Mouse (Mus musculus): ENCODE results near the gene Hecw2.
A peak's percentile ranks its signal among the peaks of the same experiment; 100 is the strongest.

The Hecw2 gene

DNA sequence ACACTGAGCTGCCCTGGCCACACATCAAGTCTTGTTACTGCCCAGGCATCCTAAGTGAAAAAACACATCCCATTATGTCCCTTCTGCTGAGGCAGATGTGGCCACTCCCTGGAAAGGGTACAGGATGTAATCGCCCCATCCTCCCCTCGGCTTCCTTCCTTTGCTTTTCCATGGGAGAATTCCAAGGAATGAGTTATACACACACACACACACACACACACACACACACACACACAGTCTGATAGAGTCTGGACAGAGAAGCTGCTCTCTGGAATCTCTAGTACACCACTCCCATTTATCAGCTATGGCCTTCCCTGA, 216.5 kb downstream of the Hecw2 start:
- no peak for DNase-seq (ENCODE audit: low spot score)

DNA sequence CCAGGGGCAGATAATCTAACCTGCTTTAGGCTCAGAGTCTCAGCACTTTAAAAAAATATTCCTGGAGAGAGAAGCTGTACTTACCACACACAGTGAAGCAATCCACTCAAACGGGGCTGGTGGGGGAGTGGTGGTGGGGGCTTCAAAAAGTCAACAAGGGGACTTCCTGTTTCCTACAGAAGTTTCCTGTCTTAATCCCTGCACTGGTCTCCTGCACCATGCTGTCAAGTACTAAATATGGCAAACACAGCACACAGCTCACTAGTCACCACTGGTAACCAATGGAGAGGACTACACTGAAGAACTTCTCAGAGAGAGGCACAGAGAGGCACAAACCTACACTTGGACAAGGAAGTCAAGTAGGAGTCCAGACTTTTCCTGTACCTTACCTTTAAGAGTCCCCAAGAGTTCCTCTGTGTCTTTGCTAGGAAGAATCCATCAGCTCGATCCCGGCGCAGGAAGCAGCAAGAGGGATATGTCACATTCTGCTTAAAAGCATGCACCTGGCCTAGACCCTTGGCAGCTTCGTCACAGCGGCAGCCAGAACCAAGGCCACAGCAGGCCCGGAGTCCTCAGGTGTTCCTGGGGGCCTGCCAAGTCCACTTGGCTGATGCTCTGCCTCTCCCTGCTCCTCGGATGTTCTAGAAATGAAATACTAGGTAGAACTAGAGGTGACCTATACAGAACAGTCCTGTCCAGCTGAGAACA, 217.0 kb downstream of the Hecw2 start:
- no peak for DNase-seq (ENCODE audit: low spot score)

DNA sequence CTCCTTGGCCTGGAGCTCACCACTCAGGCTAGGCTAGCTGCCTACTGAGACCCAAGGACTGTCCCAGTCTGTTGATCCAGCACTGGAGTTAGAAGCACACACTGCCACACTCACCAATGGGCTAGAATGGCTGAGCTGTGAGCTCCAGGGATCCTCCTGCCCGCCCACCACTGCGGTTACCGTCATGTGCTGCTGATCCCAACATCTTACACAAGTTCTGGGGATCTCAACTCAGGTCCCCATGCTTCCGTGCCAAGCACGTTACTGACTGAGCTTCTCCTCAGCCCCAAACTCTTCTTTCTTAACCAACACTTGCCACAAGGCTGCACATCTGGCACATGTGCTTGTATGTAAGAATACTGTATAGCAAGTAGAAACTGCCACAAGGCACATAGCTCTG, 218.2 kb downstream of the Hecw2 start:
- DNase-seq (ENCODE audit: low spot score), result no peak

DNA sequence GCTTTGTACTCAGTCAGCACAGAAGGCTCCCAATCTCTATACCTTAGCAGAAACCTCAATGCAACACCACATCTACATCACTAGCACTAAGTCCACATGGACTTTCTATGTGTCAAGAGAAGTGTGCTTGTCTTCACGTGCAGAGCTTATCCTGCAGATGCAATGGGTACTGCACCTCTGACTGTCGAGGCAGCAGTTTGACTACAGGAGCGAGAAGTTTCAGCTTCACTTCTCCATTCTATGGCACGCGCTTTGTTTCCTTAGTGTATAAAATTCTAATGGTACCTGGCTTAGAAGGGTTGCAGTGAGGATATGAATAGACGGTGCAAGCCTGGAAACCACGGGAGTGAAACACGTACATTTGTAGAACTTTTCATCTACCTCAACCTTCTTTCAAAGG, 218.9 kb downstream of the Hecw2 start:
- no peak for DNase-seq (ENCODE audit: low spot score)

DNA sequence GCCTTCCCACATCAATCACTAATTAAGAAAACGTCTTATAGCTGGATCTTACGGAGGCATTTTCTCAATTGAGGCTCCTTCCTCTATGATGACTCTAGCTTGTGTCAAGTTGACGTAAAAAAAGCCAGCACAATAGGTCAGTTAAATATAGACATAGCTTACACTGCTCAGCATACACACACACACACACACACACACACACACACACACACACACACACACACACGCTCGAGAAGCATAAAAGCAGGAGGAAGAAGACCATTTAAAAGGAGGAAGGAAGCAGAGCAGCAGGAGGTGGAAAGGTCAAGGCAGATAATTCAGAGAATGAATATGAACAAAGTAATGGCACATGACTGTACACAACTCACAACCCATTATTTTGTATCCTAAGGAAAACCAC, 220.0 kb downstream of the Hecw2 start:
- DNase-seq (ENCODE audit: low spot score), result no peak

DNA sequence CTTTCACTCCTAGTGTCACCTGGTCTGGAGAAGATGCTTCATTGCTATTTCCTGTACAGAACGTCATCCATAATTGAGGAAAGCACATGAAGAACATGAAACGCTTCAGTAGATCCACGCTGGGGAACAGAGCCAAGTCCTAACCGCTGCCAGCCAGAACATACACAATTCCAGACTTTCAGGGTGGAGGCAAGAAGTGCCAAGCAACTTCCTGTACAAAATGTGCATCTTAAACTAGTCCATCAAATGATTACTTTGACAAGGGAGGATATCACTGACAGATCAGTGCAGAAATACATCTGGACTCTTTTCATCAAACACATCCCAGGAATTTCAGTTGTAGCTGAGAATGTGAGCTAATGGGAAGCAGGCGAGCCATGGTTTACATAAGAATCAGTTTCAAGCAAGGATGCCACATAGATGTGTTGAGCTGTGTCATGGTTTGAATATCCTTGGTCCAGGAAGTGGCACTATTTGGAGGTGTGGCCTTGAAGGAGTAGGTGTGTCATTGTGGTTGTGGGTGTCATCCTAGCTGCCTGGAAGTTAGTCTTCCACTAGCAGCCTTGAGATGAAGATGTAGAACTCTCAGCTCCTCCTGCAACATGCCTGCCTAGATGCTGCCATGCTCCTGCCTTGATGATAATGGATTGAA, 224.5 kb downstream of the Hecw2 start:
- no peak for DNase-seq (ENCODE audit: low spot score)

DNA sequence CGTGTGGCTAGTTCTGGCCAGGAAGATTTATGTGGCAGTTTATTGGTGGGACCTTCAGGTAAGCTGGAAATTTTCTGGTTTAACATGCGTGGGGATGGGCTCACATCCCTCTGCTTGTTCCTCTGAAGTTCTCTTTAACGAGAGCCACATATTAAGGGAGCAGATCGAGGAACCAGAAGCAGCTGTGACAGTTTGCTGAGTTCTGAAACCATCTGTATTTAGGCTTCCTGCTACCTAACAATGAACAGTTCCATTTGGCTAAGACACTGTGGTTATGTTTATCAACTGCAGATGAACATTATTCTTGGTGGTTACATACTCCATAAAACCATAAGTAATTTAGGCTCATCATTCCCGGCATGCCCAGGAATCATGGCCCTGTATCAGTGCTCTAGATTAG, 242.6 kb downstream of the Hecw2 start:
- DNase-seq (ENCODE audit: low spot score), result no peak

DNA sequence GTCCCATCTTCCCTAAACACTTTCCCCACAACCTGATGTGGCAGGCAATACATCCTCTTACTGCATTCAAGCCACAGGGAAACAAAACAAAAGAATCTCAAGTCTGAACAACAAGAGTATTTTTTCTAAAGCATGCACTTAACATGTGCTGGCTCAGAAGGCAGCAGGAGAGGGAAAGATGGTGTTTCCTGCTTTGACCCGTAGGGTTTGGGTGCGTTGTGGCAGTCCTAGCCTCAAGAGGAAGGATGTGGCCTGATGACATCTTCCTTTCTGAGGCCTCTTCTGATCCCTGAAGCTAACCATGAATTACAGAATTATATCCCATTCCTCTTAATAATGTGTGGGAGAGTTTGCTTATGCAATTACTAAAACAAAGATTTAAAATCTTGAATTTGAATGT, 249.2 kb downstream of the Hecw2 start:
- DNase-seq (ENCODE audit: low spot score), result no peak

DNA sequence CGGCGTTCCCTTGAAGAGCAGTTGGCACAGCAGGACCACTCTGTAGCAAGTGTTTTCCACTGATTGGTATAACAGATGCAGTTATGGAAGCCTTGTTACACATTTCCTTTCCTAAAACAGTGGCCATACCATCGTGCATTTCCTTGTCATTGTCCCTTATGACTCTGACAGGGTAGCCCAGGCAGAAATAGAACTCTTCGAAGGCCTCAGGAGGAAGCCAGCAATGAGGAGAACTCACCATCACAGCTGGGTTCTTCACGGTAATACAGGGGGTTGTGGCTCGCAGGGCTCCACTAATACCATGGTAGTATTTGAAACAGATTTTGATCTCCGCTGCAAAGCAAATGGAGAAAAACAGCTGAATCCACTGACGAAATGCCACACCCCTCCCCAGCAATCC, 252.5 kb downstream of the Hecw2 start:
- DNase-seq (ENCODE audit: low spot score), result no peak

DNA sequence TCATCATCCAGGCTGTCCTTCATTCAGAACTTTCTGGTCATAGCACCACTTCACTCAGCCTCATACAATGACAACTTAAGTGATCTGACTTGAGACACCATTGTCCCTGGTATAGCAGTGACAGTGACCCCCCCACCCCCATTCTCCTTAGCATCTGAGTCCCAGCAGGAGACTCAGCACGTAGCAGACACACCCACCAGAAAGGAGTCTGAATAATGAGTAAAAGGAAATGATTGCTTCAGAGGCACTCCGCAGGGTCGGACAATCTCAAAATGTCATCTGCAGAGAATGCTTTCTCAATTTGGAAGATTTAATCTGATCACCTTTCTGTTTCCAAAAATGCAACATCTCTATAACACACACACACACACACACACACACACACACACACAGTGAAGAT, 253.4 kb downstream of the Hecw2 start:
- no peak for DNase-seq (ENCODE audit: low spot score)

DNA sequence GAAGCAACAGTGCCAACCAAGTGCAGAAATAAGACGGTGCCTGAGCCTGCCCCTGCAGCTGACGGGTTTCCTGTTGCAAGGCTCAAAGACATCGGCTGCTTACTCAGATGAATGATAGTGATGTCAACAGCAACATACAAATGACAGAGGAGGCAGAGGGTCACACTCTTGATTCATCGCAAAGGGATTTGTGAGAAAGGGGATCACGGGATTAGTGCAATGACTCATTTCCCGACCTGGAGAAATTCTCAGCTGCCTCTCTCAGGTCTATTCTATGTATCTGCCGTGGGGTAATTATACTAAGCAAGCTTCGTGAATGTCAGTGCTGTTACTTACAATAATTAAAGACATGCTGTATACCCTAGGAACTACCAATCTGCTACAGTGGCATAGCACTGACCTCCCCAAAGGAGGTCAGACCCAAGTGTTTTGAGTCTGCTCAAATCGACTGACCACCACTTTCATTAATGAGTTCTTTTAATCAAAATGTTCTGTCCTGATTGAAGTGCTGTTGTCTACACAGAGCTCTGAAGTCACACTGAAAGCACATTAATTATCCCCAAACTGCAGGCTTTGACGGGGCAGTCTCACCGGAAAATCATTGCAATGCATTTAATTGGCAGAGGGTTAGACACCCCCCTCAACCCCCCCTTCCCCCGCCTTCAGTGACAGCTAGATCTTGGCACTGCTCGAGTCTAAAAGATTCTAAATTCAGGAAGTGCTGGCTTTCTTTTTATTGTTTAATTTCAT, 254.5 kb downstream of the Hecw2 start:
- no peak for DNase-seq (ENCODE audit: low spot score)

DNA sequence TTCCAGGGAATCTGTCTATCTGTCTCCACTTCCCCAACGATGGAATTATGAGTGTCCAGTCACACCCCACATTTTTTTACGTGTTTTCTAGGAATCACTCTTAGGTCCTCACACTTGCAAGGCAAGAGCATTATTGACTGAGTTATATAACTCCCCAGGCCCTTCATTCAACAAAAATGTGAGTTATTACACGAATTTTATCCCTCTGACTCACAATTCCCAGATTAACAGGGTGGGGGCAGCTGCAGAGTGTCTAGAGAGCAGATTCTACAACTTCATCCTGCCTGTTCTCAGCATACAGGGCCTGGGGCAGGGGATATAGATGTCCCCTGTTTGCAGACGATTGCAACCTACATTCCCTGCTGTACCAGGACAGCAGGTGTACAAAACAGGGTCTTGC, 255.7 kb downstream of the Hecw2 start:
- DNase-seq (ENCODE audit: low spot score), result no peak

DNA sequence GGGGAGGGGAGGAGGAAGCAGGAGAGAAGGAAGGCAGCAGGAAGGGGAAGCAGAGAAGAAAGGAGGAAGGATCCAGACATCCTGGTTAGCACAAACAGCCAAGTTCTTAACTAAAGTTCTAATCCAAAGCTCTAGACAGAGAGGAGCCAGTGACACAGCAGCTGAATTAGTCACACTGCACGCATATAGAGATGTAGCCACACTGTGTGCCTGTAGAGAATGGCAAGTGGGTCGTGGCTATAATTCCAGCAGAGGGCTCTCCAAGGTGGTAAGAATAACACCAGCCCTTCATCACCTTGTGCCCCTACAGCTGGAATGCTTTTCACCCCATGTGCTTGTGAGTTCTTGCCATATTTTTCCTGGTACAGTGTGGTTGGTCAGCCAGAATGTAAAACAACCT, 261.7 kb downstream of the Hecw2 start:
- no peak for DNase-seq (ENCODE audit: low spot score)

DNA sequence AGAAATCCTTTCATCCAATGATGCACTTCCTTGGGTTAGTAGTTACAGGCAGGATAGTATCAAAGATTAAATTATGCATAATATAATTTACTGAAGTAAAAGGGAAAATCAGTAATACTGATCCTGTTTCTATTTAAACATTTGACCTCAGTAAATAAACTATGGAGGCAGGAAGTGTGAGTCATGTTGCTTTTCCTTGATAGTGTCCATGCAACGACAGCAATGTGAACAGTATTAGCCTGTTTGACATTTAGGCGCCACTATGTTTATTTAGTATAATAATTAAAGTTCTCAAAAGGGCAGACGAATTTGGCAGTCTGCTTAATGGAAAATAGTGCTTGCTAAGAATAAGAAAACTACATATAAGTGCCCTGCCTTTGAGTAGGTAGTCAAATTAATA, 263.7 kb downstream of the Hecw2 start:
- DNase-seq (ENCODE audit: low spot score), result no peak

DNA sequence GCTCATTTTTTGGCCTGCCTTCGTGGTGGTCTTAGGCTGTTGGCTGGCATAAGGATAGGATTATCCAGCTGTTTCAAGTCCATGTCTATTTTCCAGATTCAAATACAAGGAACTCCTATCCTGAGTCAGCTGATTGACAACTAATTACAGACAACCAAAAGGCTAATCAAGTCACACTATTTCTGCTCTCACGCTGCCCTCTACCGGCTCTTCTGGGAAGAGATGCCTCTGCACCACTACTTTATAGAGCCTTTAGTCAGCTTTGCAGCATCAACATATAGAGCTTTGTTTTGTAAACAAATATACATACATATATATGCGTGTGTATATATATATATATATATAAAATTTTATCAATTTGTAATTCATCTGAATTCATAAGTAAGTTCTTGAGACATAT, 267.4 kb downstream of the Hecw2 start:
- DNase-seq (ENCODE audit: low spot score), result peak; percentile 5

DNA sequence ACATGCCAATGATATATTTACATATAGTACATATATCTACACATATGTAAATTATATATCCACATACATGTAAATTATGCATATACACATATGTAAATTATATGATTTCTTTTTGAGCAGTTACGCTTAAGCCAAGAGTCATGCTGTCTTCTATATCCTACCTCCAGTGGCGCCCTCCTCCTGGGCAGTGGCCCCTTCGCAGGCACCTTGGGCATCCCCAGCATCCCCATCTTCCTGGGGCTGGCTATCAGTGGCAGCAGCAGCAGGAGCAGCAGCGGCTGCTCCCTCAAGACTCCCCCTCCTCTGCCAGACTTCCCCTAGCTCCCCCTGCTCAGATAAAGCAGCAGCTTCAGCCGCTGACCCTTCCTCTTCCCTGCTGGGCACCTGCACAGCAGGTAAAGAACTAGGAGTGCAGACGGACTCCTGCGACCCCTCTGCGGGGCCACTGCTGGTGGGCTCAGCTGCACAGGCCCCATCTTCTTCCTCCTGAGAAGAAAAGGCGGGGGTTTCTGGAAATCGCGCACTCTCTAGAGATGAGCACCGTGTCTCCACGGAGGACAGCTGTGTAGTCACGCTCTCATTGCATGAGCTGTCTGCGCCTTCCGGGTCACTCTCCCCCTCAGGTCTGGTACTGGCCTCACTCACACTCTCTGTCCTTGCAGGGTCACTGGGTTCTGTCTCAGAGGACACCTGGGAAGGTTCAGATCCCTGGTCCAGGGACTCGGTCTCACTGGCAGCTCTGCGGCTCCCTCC, 269.6 kb downstream of the Hecw2 start:
- no peak for DNase-seq (ENCODE audit: low spot score)

DNA sequence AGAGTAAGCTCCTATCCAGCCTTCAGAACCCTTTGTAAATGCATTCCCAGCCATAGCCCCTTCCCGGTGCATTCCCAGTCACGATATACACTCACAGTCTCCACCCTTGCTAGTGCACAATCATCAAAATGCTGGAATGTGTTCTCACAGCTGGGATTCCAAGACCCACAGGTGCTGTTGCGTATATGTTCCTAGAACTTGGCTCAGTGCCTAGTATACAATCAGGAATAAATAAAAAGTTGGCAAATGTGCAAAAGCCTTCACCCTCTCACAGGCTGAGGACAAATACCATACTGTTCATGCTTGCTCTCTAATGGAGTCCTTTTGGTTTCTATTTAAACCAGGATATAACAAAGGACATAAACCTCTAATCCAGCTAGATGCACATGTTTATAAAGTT, 283.1 kb downstream of the Hecw2 start:
- no peak for DNase-seq (ENCODE audit: low spot score)

DNA sequence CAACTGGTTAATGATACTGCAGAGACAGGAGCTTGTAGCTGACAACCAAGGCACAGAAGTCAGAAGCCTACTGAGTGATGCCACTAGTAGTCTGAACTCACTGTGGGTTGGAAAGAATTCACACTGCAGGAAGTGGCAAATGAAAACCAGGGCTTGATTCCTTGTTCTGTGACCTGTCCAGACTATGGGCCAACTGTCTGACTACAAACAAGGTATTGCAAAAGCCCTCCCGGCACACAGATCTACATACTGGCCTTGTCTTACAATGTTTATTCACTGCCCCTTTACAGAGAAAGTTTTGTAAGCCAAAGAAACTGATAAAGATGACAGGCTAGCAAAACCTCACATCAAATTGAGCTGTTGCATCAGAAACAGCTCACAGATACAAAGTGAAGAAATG, 284.7 kb downstream of the Hecw2 start:
- no peak for DNase-seq (ENCODE audit: low spot score)

DNA sequence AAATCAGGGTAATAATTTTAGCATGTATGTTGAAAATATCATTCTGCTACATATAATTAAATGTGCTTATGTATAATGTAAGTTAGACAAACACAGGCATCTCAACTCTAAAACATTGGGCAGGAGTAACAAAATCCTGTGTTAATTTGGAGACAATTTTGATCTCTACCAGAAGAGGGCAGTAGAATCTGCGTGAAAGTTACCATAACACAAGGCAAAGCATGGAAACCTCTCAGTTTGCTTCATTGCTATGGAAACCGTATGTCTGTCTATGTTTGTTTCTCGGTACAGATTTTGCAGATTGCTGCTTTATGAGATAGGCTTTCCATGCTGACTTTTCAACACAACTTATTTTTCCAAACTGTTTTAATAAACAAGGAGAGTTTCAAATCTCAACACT, 285.9 kb downstream of the Hecw2 start:
- no peak for DNase-seq (ENCODE audit: low spot score)

DNA sequence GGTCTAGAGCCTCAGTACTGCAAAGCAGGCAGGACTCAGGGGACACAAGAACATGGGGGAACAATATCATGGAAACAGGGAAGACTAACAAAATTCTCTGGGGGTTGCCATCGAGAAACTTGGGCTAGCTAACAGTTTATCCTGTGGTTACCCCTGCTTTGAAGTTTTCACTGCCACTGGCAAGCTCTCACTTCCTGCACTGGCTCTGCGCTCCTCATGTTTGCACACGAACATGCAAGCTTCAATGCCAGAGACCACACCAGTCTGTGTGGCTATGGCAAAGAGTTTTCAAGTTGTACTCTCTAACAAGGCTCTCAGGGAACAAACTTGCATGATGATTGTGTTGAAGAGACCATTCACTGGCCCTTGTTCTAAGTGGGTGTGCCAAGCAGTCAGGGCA, 288.8 kb downstream of the Hecw2 start:
- no peak for DNase-seq (ENCODE audit: low spot score)

DNA sequence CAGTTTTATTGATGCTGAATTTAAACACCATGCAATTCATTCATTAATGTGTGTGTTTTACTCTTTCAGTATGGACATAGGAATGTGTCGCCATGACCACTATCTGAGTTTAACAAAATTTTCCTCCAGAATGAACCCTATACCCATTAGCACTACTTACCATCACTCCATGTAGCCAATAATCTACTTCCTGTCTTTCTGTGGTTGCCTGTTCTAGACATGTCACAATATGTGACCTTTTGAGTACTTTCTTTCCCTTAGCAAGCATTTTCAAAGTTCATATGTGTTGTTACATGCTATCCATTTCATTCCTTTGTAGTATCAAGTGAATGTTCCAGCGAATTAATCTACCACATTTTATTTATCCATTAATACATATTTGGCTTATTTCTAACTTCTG, 294.6 kb downstream of the Hecw2 start:
- no peak for DNase-seq (ENCODE audit: low spot score)

DNA sequence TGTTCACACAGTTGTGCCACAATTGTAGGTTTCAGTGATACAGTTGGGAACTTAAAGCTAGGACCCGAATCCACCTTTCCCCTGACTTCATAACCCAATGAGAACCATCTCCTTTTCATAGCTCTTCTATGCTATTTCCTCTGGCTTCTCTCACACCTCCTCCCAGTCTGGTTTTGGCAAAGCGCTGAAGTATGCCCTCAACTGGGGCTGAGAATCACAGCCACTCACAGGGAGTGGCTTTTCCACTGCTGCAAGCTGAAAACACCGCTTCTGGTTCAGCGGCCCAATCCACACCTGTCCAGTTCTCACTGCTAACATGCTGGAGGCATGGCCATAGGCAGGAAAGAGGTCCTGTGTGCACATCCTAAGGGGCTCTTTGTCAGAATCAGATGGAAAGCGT, 300.7 kb downstream of the Hecw2 start:
- DNase-seq (ENCODE audit: low spot score), result no peak

DNA sequence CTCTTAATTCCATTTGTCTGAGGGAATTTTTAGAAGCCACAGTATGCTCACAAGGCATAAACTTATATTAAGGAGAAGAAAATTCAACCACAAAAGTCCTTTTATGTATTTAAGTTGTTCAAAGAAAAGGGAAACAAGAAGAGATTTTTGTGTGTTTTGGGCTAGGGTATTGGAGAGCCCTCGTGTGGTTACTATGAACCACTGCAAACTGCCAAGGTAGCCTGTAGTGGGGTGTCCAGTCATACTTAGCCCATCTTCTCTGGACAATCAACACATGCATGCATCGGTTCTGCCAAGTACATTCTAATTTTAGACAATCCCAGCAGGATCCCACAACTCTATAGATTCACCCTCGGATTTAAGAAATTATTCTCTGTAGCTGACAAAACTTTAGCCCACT, 304.6 kb downstream of the Hecw2 start:
- DNase-seq (ENCODE audit: low spot score), result no peak
